Mouse (Mus musculus) urinary bladder, adult 18-20 months (tissue): Measurements from ENCODE around the gene Grifin.
A peak's percentile ranks its signal among the peaks of the same experiment; 100 is the strongest.

Source experiments
- DNase-seq, 2 experiments: peaks; one replicate each; pipeline ENCODE4 v3.0.0; 2022; ENCODE audit warnings: low spot score in 2 of 2, mixed read lengths in 2 of 2

Grifin gene

GRCm38 (mm10) chr5:140589082-140589774, 24.4 kb upstream of the Grifin start:
- no peak for DNase-seq

GRCm38 (mm10) chr5:140583732-140584368, 19.0 kb upstream of the Grifin start:
- no peak for DNase-seq

- no peak for DNase-seq
Measured at GRCm38 (mm10) chr5:140582995-140583731, 18.3 kb upstream of the Grifin start.

GRCm38 (mm10) chr5:140581569-140581968, 16.7 kb upstream of the Grifin start:
- DNase-seq = no peak

GRCm38 (mm10) chr5:140579771-140580170, 14.9 kb upstream of the Grifin start:
- DNase-seq = no peak

- no peak for DNase-seq
Measured at GRCm38 (mm10) chr5:140579221-140579620, 14.3 kb upstream of the Grifin start.

GRCm38 (mm10) chr5:140575381-140575866, 10.6 kb upstream of the Grifin start:
- no peak for DNase-seq

- DNase-seq = no peak
Measured at GRCm38 (mm10) chr5:140572611-140573010, 7.7 kb upstream of the Grifin start.

GRCm38 (mm10) chr5:140571673-140572072, 6.8 kb upstream of the Grifin start:
- DNase-seq = peak in 1 of 2 experiments; percentile 40

GRCm38 (mm10) chr5:140571201-140571600, 6.3 kb upstream of the Grifin start:
- no peak for DNase-seq

- no peak for DNase-seq
Measured at GRCm38 (mm10) chr5:140570223-140570870, 5.5 kb upstream of the Grifin start.

- DNase-seq = no peak
Measured at GRCm38 (mm10) chr5:140569032-140569595, 4.2 kb upstream of the Grifin start.

- DNase-seq = peak; percentile 28 to 50
Measured at GRCm38 (mm10) chr5:140568321-140568970, 3.6 kb upstream of the Grifin start.

- no peak for DNase-seq
Measured at GRCm38 (mm10) chr5:140567751-140568150, 2.9 kb upstream of the Grifin start.

GRCm38 (mm10) chr5:140567321-140567720, 2.5 kb upstream of the Grifin start:
- DNase-seq = peak; percentile 36 to 63

GRCm38 (mm10) chr5:140566271-140566670, 1.4 kb upstream of the Grifin start:
- DNase-seq = no peak

- DNase-seq = peak in 1 of 2 experiments; percentile 48
Measured at GRCm38 (mm10) chr5:140565856-140566255, 985 bp upstream of the Grifin start.

- no peak for DNase-seq
Measured at GRCm38 (mm10) chr5:140565451-140565850, 580 bp upstream of the Grifin start.

- no peak for DNase-seq
Measured at GRCm38 (mm10) chr5:140562601-140563000, 2.3 kb downstream of the Grifin start.

GRCm38 (mm10) chr5:140556859-140557258, 8.0 kb downstream of the Grifin start:
- DNase-seq = no peak

GRCm38 (mm10) chr5:140553719-140554118, 11.2 kb downstream of the Grifin start:
- no peak for DNase-seq
